In the genomic region with DNA sequence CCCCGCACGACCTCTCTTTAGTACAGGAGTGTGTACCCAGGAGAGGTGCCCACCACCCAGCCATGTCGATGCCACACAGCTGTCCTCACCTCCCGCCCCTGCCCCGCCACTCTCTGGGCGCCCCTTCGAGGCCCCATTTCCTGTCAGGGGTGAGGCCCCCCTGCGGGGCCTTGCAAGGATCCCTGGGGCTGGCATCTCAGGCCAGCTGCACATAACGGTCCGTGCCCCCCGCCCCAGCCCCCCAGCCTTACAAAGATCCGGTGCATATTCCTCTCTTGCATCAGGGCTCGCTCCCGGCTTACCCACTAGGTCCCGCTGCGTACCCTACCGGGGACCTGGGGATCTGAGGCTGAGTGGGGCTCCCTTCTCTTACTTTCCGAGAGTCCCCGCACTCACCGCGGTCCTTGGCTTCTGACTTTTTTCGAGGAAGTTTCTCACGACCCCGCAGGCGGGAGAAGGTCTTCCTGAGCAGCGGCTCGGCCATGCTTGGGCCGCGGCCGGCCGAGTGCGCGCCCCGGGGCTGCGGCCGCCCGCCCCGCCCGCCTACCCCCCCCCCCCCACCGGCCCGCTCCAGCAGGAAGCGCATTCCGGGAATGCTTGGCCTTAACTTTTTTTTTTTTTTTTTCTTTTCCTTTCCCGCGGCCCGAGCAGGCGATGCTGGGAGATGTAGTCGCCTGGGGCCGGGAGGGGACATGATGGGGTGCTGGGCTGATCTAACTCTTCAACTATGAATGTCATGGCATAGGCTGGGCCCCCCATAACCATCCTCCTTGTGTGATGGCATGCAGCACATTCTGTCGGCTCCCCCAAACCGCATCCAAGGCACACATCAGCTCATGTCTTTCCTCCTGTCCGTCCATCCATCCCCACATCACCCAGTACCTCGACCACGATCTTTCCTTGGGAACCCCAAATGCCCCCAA, we compare ENCODE assay signal across 7 mouse cellular contexts. TPM values are rescaled to one million over a fixed set of nuclear protein-coding genes. Genes with fewer than 3 reads are reported as not detected.
A peak's percentile ranks its signal among the peaks of the same experiment; 100 is the strongest.
DNase-seq lines count a peak whose midpoint lies in the region; ATAC-seq and TF ChIP-seq lines count a peak whose summit lies in the region.

Gene Syde1 (minus strand): TSS at position 559 of the 923 bp plus-strand sequence.

- no peak within 1 kb of the TSS for H3K9ac ChIP-seq in liver, embryonic 14.5 days (replicated peaks)
- H3K9ac ChIP-seq in neural tube, embryonic 12.5 days: peak within 1 kb of the TSS; percentile 65

- in situ Hi-C loops in Patski (cut with MboI; ENCODE audit: low pct_unique_long_range_greater_than_20kb): no loop called here

- POLR2A ChIA-PET in Patski (lab: Charles Lee): interaction anchor here (0.7 to 0.9 kb wide), 2 partner anchors 14 to 17 kb away, joined by 3 to 4 read pairs; no protein-coding TSS in a partner anchor

- H3K27ac ChIP-seq in liver, embryonic 14.5 days: no peak within 1 kb of the TSS
- no peak within 1 kb of the TSS for H3K27ac ChIP-seq in neural tube, embryonic 12.5 days

- no peak for TF ChIP-seq EP300 in liver, embryonic 14.5 days (IDR thresholded peaks at IDR 0.05; ENCODE audit: low read depth)

- WGBS in liver, embryonic 14.5 days (ENCODE audit: insufficient replicate concordance): 4% methylated on average over 45 of the region's 54 CpGs
- WGBS in neural tube, embryonic 12.5 days: 4% methylated on average over 43 of the region's 54 CpGs

- 0 out of 4 replicates have a peak, but pooled peaks cover 0 to 2% of the 10 kb centered on the region in 2 experiments for H3K4me1 ChIP-seq in liver, embryonic 14.5 days (replicated peaks; ENCODE audit: control insufficient read depth in 2 of 2, insufficient read depth in 2 of 2, low read length in 1 of 2)
- peaks cover 9% of the 10 kb centered on the region; the same call in 1 of the 2 replicates for H3K4me1 ChIP-seq in neural tube, embryonic 12.5 days

- peak; percentile 66 for ATAC-seq in Patski
- ATAC-seq in inflammation-experienced regulatory T-cells, adult 6 months: peak; percentile 30
- no peak; the same call in 1 of the 2 replicates for ATAC-seq in liver, embryonic 14.5 days (ENCODE audit: insufficient read depth)
- ATAC-seq in neural tube, embryonic 12.5 days (ENCODE audit: low FRiP score, low read depth): peak; percentile 72

- H3K4me2 ChIP-seq in liver, embryonic 14.5 days (ENCODE audit: low read depth): peak within 1 kb of the TSS; percentile 42
- peak within 1 kb of the TSS; percentile 85 for H3K4me2 ChIP-seq in neural tube, embryonic 12.5 days (replicated peaks)

- TF ChIP-seq CTCF in Patski (IDR thresholded peaks at IDR 0.05): no peak
- TF ChIP-seq CTCF in liver, embryonic 14.5 days (IDR thresholded peaks at IDR 0.05; ENCODE audit: low read depth): no peak

- no peaks in the 10 kb centered on the region for H3K36me3 ChIP-seq in liver, embryonic 14.5 days (replicated peaks; ENCODE audit: control insufficient read depth, insufficient read depth, low read depth)
- H3K36me3 ChIP-seq in neural tube, embryonic 12.5 days: peaks cover 16% of the 10 kb centered on the region; the same call in 1 of the 2 replicates

- no peaks in the 10 kb centered on the region for H3K27me3 ChIP-seq in Patski
- H3K27me3 ChIP-seq in liver, embryonic 14.5 days (ENCODE audit: control insufficient read depth, insufficient read depth, low read length): peaks cover 30% of the 10 kb centered on the region
- H3K27me3 ChIP-seq in neural tube, embryonic 12.5 days (replicated peaks): no peaks in the 10 kb centered on the region

- DNase-seq in Patski (ENCODE audit: low read depth, low spot score): no peak
- peak; percentile 20 for DNase-seq in c-Kit-positive CD71-negative TER-119-negative erythroid progenitor cells, embryonic 14.5 days (ENCODE audit: low read depth)
- DNase-seq in gastrocnemius, postnatal 4 days (ENCODE audit: low spot score in 2 of 2): peak in 1 of 2 experiments; percentile 65
- no peak for DNase-seq in liver, embryonic 14.5 days (ENCODE audit: low read depth in 3 of 3, low spot score in 3 of 3)
- peak; percentile 21 to 36 for DNase-seq in urinary bladder, postnatal 36 days (ENCODE audit: low spot score in 2 of 2)

- peak within 1 kb of the TSS; percentile 43 to 60 for H3K4me3 ChIP-seq in liver, embryonic 14.5 days (ENCODE audit: insufficient read depth in 1 of 2, low read depth in 2 of 2, low read length in 2 of 2)
- H3K4me3 ChIP-seq in neural tube, embryonic 12.5 days: peak within 1 kb of the TSS; percentile 57

- no peaks in the 10 kb centered on the region for H3K9me3 ChIP-seq in liver, embryonic 14.5 days (ENCODE audit: control insufficient read depth, low read length)
- no peaks in the 10 kb centered on the region for H3K9me3 ChIP-seq in neural tube, embryonic 12.5 days

- CTCF ChIA-PET in Patski (lab: Charles Lee): no interaction called here

RNA-seq across cellular contexts. Expression of gene Syde1, which starts in this region (rescaled TPM):
- polyA plus RNA-seq in Patski (2021): 46.6 TPM
- 10 to 100 TPM; 19.6 to 20.9 TPM for total RNA-seq in gastrocnemius, postnatal 4 days (2021)
- under 1 TPM in 2 of 3 experiments, not detected in 1; 0.60 to 0.83 TPM for polyA plus RNA-seq in inflammation-experienced regulatory T-cells, adult 6 months (2017; shearing (Covaris generic))
- polyA plus RNA-seq in liver, embryonic 14.5 days (2012; rRNA removed): 1.7 and 1.9 TPM in 2 replicates
- polyA plus RNA-seq in liver, embryonic 14.5 days (2014; fragmentation: Nextera tagmentation; extraction: Ambion mirVana): 1.5 and 1.6 TPM in 2 replicates
- 7.8 and 7.9 TPM in 2 replicates for polyA plus RNA-seq in neural tube, embryonic 12.5 days (2016; fragmentation: Nextera tagmentation; extraction: Ambion mirVana)

Comparison
In these comparisons a context has a peak if more than half of its experiments do, and no peak if none do; other contexts are left out.
1. Peak in ATAC-seq in inflammation-experienced regulatory T-cells, adult 6 months; RNA of the gene not detected or under 1 TPM.
2. DNase-seq: peak in c-Kit-positive CD71-negative TER-119-negative erythroid progenitor cells, embryonic 14.5 days (single experiment) and urinary bladder, postnatal 36 days (2 of 2); none in Patski (single experiment) and liver, embryonic 14.5 days (0 of 3).